Mouse (Mus musculus) CH12.LX (cell line): ENCODE results near the gene 9530053A07Rik. TPM values are rescaled to one million over a fixed set of nuclear protein-coding genes. Genes with fewer than 3 reads are reported as not detected.
A peak's percentile ranks its signal among the peaks of the same experiment; 100 is the strongest.

Experiments used
- DNase-seq: peaks from one replicate; pipeline ENCODE4 v3.0.0-alpha.2; 2013; ENCODE audit errors: extremely low read depth
- H3K27ac ChIP-seq: 2 replicates; pipeline ENCODE4 v1.5.1; 2012; ENCODE audit warnings: low read depth, mild to moderate bottlenecking, control low read depth, moderate library complexity; ENCODE audit not compliant: insufficient read depth
- H3K27me3 ChIP-seq: replicated peaks from 2 replicates; pipeline ENCODE3; 2012; ENCODE audit warnings: inconsistent platforms
- H3K36me3 ChIP-seq, 2 experiments: replicated peaks in 1 of 2; 2 replicates each; pipeline versions ENCODE3 to v1.6.1; 2012; ENCODE audit warnings: inconsistent platforms in 1 of 2, low read length in 1 of 2, mild to moderate bottlenecking in 1 of 2, mixed read lengths in 1 of 2, moderate library complexity in 1 of 2; ENCODE audit not compliant: control insufficient read depth in 1 of 2, insufficient read depth in 1 of 2
- H3K4me1 ChIP-seq, 2 experiments: 2 replicates each; pipeline ENCODE4 v1.6.1; 2012; ENCODE audit warnings: inconsistent platforms in 1 of 2, moderate library complexity in 1 of 2; ENCODE audit not compliant: insufficient read depth in 2 of 2, control insufficient read depth in 1 of 2
- H3K4me2 ChIP-seq: 2 replicates; pipeline ENCODE4 v1.6.1; 2012; ENCODE audit warnings: low read depth, mild to moderate bottlenecking, control low read depth; ENCODE audit not compliant: poor library complexity, insufficient read depth, severe bottlenecking
- H3K4me3 ChIP-seq, 3 experiments: fragments of 150-350 bp in 1 of 3; sonication (generic) in 1 of 3; replicated peaks in 1 of 3; 2 replicates each; pipeline versions ENCODE3 to v1.5.1; 2011 to 2012; ENCODE audit warnings: low read depth in 2 of 3, low read length in 2 of 3, mild to moderate bottlenecking in 2 of 3, moderate library complexity in 2 of 3, control low read depth in 1 of 3, improper control_type of control experiment in 1 of 3, inconsistent platforms in 1 of 3, mixed read lengths in 1 of 3; ENCODE audit not compliant: poor library complexity in 1 of 3
- H3K79me2 ChIP-seq: replicated peaks from 2 replicates; pipeline ENCODE4 v1.6.1; 2012; ENCODE audit warnings: mild to moderate bottlenecking, moderate library complexity; ENCODE audit not compliant: control insufficient read depth, poor library complexity, insufficient read depth, severe bottlenecking; ENCODE audit errors: extremely low read depth
- H3K9ac ChIP-seq: 2 replicates; pipeline ENCODE4 v1.6.1; 2012; ENCODE audit warnings: low read depth, mild to moderate bottlenecking, control low read depth, moderate library complexity; ENCODE audit not compliant: insufficient read depth
- H3K9me3 ChIP-seq: replicated peaks from 2 replicates; pipeline ENCODE3; 2012; ENCODE audit warnings: low read length, inconsistent platforms, mixed read lengths
- BHLHE40 ChIP-seq: IDR thresholded peaks from 2 replicates; pipeline ENCODE4 v1.6.1; 2011; ENCODE audit warnings: mild to moderate bottlenecking, low read depth, low read length, improper control_type of control experiment
- CHD1 ChIP-seq: IDR thresholded peaks from 2 replicates; pipeline ENCODE4 v1.6.1; 2012; ENCODE audit warnings: low read depth, low read length, improper control_type of control experiment, inconsistent platforms
- CHD2 ChIP-seq: IDR thresholded peaks from 2 replicates; pipeline ENCODE4 v1.6.1; 2011; ENCODE audit warnings: low read length, improper control_type of control experiment
- CTCF ChIP-seq, 2 experiments: IDR thresholded peaks in 1 of 2; conservative IDR thresholded peaks in 1 of 2; 2 replicates each; pipeline ENCODE4 v1.5.1; 2011 to 2012; ENCODE audit warnings: low read depth in 2 of 2, low read length in 2 of 2, improper control_type of control experiment in 1 of 2, inconsistent platforms in 1 of 2, mild to moderate bottlenecking in 1 of 2, moderate library complexity in 1 of 2
- E2F4 ChIP-seq: IDR thresholded peaks from 2 replicates; pipeline ENCODE4 v1.6.1; 2011; ENCODE audit warnings: low read depth, low read length, improper control_type of control experiment; ENCODE audit not compliant: insufficient replicate concordance
- ELF1 ChIP-seq: IDR thresholded peaks from 2 replicates; pipeline ENCODE4 v1.6.1; 2014; ENCODE audit warnings: low read depth, mild to moderate bottlenecking, inconsistent platforms, low read length, improper control_type of control experiment
- EP300 ChIP-seq: IDR thresholded peaks from 2 replicates; pipeline ENCODE4 v1.6.1; 2011; ENCODE audit warnings: low read length, improper control_type of control experiment
- GABPA ChIP-seq: IDR thresholded peaks from 2 replicates; pipeline ENCODE4 v1.6.1; 2012; ENCODE audit warnings: low read depth, low read length, improper control_type of control experiment, inconsistent platforms; ENCODE audit not compliant: insufficient replicate concordance
- HCFC1 ChIP-seq: IDR thresholded peaks from 2 replicates; pipeline ENCODE4 v1.6.1; 2012; ENCODE audit warnings: low read depth, mild to moderate bottlenecking, inconsistent platforms, low read length, improper control_type of control experiment
- IRF4 ChIP-seq: IDR thresholded peaks from 2 replicates; pipeline ENCODE4 v1.6.1; 2014; ENCODE audit warnings: low read depth, mild to moderate bottlenecking, inconsistent platforms, low read length, improper control_type of control experiment
- JUN ChIP-seq: IDR thresholded peaks from 2 replicates; pipeline ENCODE4 v1.6.1; 2011; ENCODE audit warnings: low read depth, mild to moderate bottlenecking, low read length, improper control_type of control experiment, moderate library complexity; ENCODE audit not compliant: insufficient read depth
- JUND ChIP-seq: conservative IDR thresholded peaks from 2 replicates; pipeline ENCODE4 v1.6.1; 2011; ENCODE audit warnings: low read depth, low read length, improper control_type of control experiment
- MAFK ChIP-seq: IDR thresholded peaks from 2 replicates; pipeline ENCODE4 v1.6.1; 2011; ENCODE audit warnings: low read length, improper control_type of control experiment; ENCODE audit not compliant: insufficient replicate concordance
- MAX ChIP-seq: IDR thresholded peaks from 2 replicates; pipeline ENCODE4 v1.6.1; 2011; ENCODE audit warnings: low read length, improper control_type of control experiment
- MAZ ChIP-seq: IDR thresholded peaks from 2 replicates; pipeline ENCODE4 v1.6.1; 2012; ENCODE audit warnings: low read depth, mild to moderate bottlenecking, inconsistent platforms, low read length, improper control_type of control experiment, moderate library complexity
- MEF2A ChIP-seq: IDR thresholded peaks from 2 replicates; pipeline ENCODE4 v1.6.1; 2014; ENCODE audit warnings: low read depth, mild to moderate bottlenecking, inconsistent platforms, low read length, improper control_type of control experiment, borderline replicate concordance
- MXI1 ChIP-seq: IDR thresholded peaks from 2 replicates; pipeline ENCODE4 v1.6.1; 2011; ENCODE audit warnings: mild to moderate bottlenecking, low read depth, low read length, improper control_type of control experiment
- MYC ChIP-seq: IDR thresholded peaks from 2 replicates; pipeline ENCODE4 v1.6.1; 2011; ENCODE audit warnings: low read depth, mild to moderate bottlenecking, improper control_type of control experiment, low read length
- NELFE ChIP-seq: IDR thresholded peaks from 2 replicates; pipeline ENCODE4 v1.6.1; 2011; ENCODE audit warnings: low read depth, low read length, improper control_type of control experiment
- NRF1 ChIP-seq: IDR thresholded peaks from 2 replicates; pipeline ENCODE4 v1.6.1; 2014; ENCODE audit warnings: low read depth, mild to moderate bottlenecking, inconsistent platforms, low read length, improper control_type of control experiment, moderate library complexity
- PAX5 ChIP-seq: IDR thresholded peaks from 2 replicates; pipeline ENCODE4 v1.6.1; 2012; ENCODE audit warnings: low read length, inconsistent platforms, mixed read lengths
- POLR2A ChIP-seq: IDR thresholded peaks from 2 replicates; pipeline ENCODE4 v1.6.1; 2011; ENCODE audit warnings: low read depth, mild to moderate bottlenecking, improper control_type of control experiment, low read length
- POLR2AphosphoS2 ChIP-seq: IDR thresholded peaks from 2 replicates; pipeline ENCODE4 v1.6.1; 2011; ENCODE audit warnings: low read depth, low read length, improper control_type of control experiment
- RAD21 ChIP-seq: IDR thresholded peaks from 2 replicates; pipeline ENCODE4 v1.6.1; 2011; ENCODE audit warnings: low read depth, mild to moderate bottlenecking, low read length, improper control_type of control experiment, moderate library complexity
- SIN3A ChIP-seq: IDR thresholded peaks from 2 replicates; pipeline ENCODE4 v1.6.1; 2012; ENCODE audit warnings: low read length, improper control_type of control experiment, inconsistent platforms
- SMC3 ChIP-seq: IDR thresholded peaks from 2 replicates; pipeline ENCODE4 v1.6.1; 2011; ENCODE audit warnings: low read depth, low read length, improper control_type of control experiment
- TBP ChIP-seq: conservative IDR thresholded peaks from 2 replicates; pipeline ENCODE4 v1.6.1; 2011; ENCODE audit warnings: low read depth, low read length, improper control_type of control experiment
- TCF12 ChIP-seq: IDR thresholded peaks from 2 replicates; pipeline ENCODE4 v1.6.1; 2014; ENCODE audit warnings: low read depth, mild to moderate bottlenecking, inconsistent platforms, low read length, improper control_type of control experiment
- UBTF ChIP-seq: IDR thresholded peaks from 2 replicates; pipeline ENCODE4 v1.6.1; 2012; ENCODE audit warnings: low read depth, mild to moderate bottlenecking, inconsistent platforms, low read length, improper control_type of control experiment, moderate library complexity
- USF1 ChIP-seq: IDR thresholded peaks from 2 replicates; pipeline ENCODE4 v1.6.1; 2014; ENCODE audit warnings: low read depth, mild to moderate bottlenecking, inconsistent platforms, low read length, improper control_type of control experiment
- USF2 ChIP-seq: conservative IDR thresholded peaks from 2 replicates; pipeline ENCODE4 v1.6.1; 2011; ENCODE audit warnings: low read depth, low read length, improper control_type of control experiment
- ZC3H11A ChIP-seq: IDR thresholded peaks from 2 replicates; pipeline ENCODE4 v1.6.1; 2012; ENCODE audit warnings: low read depth, mild to moderate bottlenecking, inconsistent platforms, low read length, improper control_type of control experiment
- ZMIZ1 ChIP-seq: IDR thresholded peaks from 2 replicates; pipeline ENCODE4 v1.6.1; 2012; ENCODE audit warnings: low read depth, mild to moderate bottlenecking, inconsistent platforms, low read length, improper control_type of control experiment
- ZNF384 ChIP-seq: IDR thresholded peaks from 2 replicates; pipeline ENCODE4 v1.6.1; 2012; ENCODE audit warnings: low read depth, low read length, improper control_type of control experiment, inconsistent platforms
- dilution Hi-C: fragments of 300-500 bp; cut with MboI; formaldehyde crosslinking; loops from 2 replicates; pipeline ENCODE4 v1.14.3; 2020; ENCODE audit warnings: low sequenced_read_pairs; ENCODE audit not compliant: extremely low pct_unique_long_range_greater_than_20kb, extremely low pct_ligation_motif_present
- in situ Hi-C: fragments of 300-500 bp; cut with MboI; formaldehyde crosslinking; loops from 3 replicates; pipeline ENCODE4 v1.14.3; 2019; ENCODE audit warnings: low sequenced_read_pairs, low pct_ligation_motif_present, low pct_unique_long_range_greater_than_20kb, mixed read lengths
- polyA plus RNA-seq: library from polyadenylated mRNA; unstranded; fragments of >175 nt; gene quantifications from 2 replicates; pipeline ENCODE4 v1.2.1, GENCODE M21; 2012; ENCODE audit warnings: low read depth; ENCODE audit not compliant: insufficient read length
- total RNA-seq, 2 experiments: library from RNA; depleted of rRNA; stranded (reverse); fragments of 300-350 nt in 1 of 2; fragments of >200 nt in 1 of 2; gene quantifications; 2 replicates each; pipeline ENCODE4 v1.2.3; 2012 to 2014

9530053A07Rik gene
- total and polyA plus RNA-seq, 3 experiments = 0.03 to 0.64 (median 0.05) TPM

- TF ChIP-seq CHD2 (no peak), TBP (no peak), NRF1 (peak; percentile 54), MEF2A (no peak), MAX (no peak), EP300 (no peak), NELFE (no peak), CTCF (conservative IDR thresholded peaks at IDR 0.05 in 1 of 2, IDR thresholded peaks at IDR 0.05 in 1 of 2; ENCODE audit: low read depth in 2 of 2, low read length in 2 of 2) (no peak), BHLHE40 (peak; percentile 60; the same call in 1 of the 2 replicates), USF2 (no peak; the same call in 1 of the 2 replicates), JUND (no peak), ZNF384 (no peak), E2F4 (no peak), IRF4 (no peak), MAFK (no peak), POLR2A (0 out of 2 replicates have a peak, but pooled peaks have one; percentile 17), POLR2AphosphoS2 (no peak), ZMIZ1 (no peak), JUN (no peak), CHD1 (no peak), ELF1 (no peak), ZC3H11A (no peak), SIN3A (no peak), MAZ (no peak), USF1 (peak; percentile 22; the same call in 1 of the 2 replicates), GABPA (no peak), TCF12 (no peak), HCFC1 (no peak), MYC (no peak), SMC3 (no peak), PAX5 (no peak), UBTF (no peak), MXI1 (no peak), RAD21 (no peak)
- in situ Hi-C loops = no loop called here
- Histone ChIP-seq H3K4me3 (no peak within 1 kb of the TSS), H3K79me2 (peaks cover 13% of the 10 kb centered on the region), H3K27ac (no peak within 1 kb of the TSS), H3K4me1 (peaks cover 0 to 7% of the 10 kb centered on the region in 2 experiments; a peak in 1 of 4 replicates), H3K9ac (no peak within 1 kb of the TSS), H3K4me2 (no peak within 1 kb of the TSS), H3K27me3 (no peaks in the 10 kb centered on the region), H3K9me3 (no peaks in the 10 kb centered on the region), H3K36me3 (peaks cover 88 to 100% of the 10 kb centered on the region in 2 experiments)
- dilution Hi-C loops = no loop called here
- peak; percentile 31 for DNase-seq
These were observed 50.0 kb downstream of the 9530053A07Rik start, which contains the start of gene Dyrk1b for GRCm38 (mm10) chr7:28179228-28179627. Dyrk1b (plus strand) TSS chr7:28179469.
